Mouse (Mus musculus) skeletal muscle tissue, postnatal 0 days (tissue): ENCODE data around the gene Ptpro. TPM values are rescaled to one million over a fixed set of nuclear protein-coding genes. Genes with fewer than 3 reads are reported as not detected.

Experiments used
- polyA plus RNA-seq: library from polyadenylated mRNA; unstranded; fragments of >200 nt; fragmentation: Nextera tagmentation; extraction: Ambion mirVana; gene quantifications from 2 replicates; pipeline ENCODE4 v1.2.1, GENCODE M21; 2015

Ptpro gene
- 1.2 and 1.6 TPM in 2 replicates for polyA plus RNA-seq

GRCm38 (mm10) chr6:137252194-137252886 lies at the start of gene Ptpro:
Gene Ptpro, plus strand, starts transcription at chr6:137252319.

Other genes starting within 250 kb of the Ptpro start
- 10.7 and 11.1 TPM in 2 replicates for gene Rerg, start 81.8 kb upstream of the Ptpro start, polyA plus RNA-seq